Mouse (Mus musculus) MEL (cell line): Measurements from ENCODE around the gene Rplp2. TPM values are rescaled to one million over a fixed set of nuclear protein-coding genes. Genes with fewer than 3 reads are reported as not detected.

Source experiments
- DNase-seq: peaks from one replicate; pipeline ENCODE4 v3.0.0; 2011; ENCODE audit warnings: low read depth, low spot score
- H3K27ac ChIP-seq: 2 replicates; pipeline ENCODE4 v1.5.1; 2012; ENCODE audit warnings: low read depth, mild to moderate bottlenecking, control low read depth, low read length, moderate library complexity; ENCODE audit not compliant: control insufficient read depth
- H3K27me3 ChIP-seq, 2 experiments: fragments of 150-350 bp in 1 of 2; sonication (generic) in 1 of 2; 2 replicates each; pipeline ENCODE4 v1.6.1; 2012; ENCODE audit warnings: low read length in 2 of 2, mild to moderate bottlenecking in 2 of 2, improper control_type of control experiment in 1 of 2, moderate library complexity in 1 of 2; ENCODE audit not compliant: insufficient read depth in 2 of 2, control insufficient read depth in 1 of 2
- H3K36me3 ChIP-seq, 2 experiments: 2 replicates each; pipeline ENCODE4 v1.6.1; 2012 to 2014; ENCODE audit warnings: low read length in 2 of 2, improper control_type of control experiment in 1 of 2, inconsistent platforms in 1 of 2, mild to moderate bottlenecking in 1 of 2; ENCODE audit not compliant: insufficient read depth in 2 of 2, control insufficient read depth in 1 of 2
- H3K4me1 ChIP-seq, 2 experiments: fragments of 150-350 bp in 1 of 2; sonication (generic) in 1 of 2; 2 replicates each; pipeline ENCODE4 v1.6.1; 2012; ENCODE audit warnings: low read length in 2 of 2, improper control_type of control experiment in 1 of 2, mild to moderate bottlenecking in 1 of 2; ENCODE audit not compliant: insufficient read depth in 2 of 2, control insufficient read depth in 1 of 2
- H3K4me3 ChIP-seq, 2 experiments: fragments of 150-350 bp in 1 of 2; sonication (generic) in 1 of 2; 2 replicates each; pipeline ENCODE4 v1.5.1; 2012; ENCODE audit warnings: low read depth in 2 of 2, low read length in 2 of 2, mild to moderate bottlenecking in 2 of 2, moderate library complexity in 2 of 2, control low read depth in 1 of 2, improper control_type of control experiment in 1 of 2; ENCODE audit not compliant: control insufficient read depth in 1 of 2, insufficient read depth in 1 of 2
- H3K79me2 ChIP-seq: 2 replicates; pipeline ENCODE4 v1.6.1; 2012; ENCODE audit warnings: mild to moderate bottlenecking, low read length, moderate library complexity; ENCODE audit not compliant: control insufficient read depth, poor library complexity, insufficient read depth
- H3K9ac ChIP-seq: 2 replicates; pipeline ENCODE4 v1.6.1; 2012; ENCODE audit warnings: low read depth, mild to moderate bottlenecking, control low read depth, low read length, moderate library complexity; ENCODE audit not compliant: control insufficient read depth, poor library complexity, severe bottlenecking
- H3K9me3 ChIP-seq: fragments of 150-350 bp; sonication (generic); replicated peaks from 2 replicates; pipeline ENCODE4 v1.6.1; 2012; ENCODE audit warnings: mild to moderate bottlenecking, low read length, improper control_type of control experiment, moderate library complexity; ENCODE audit not compliant: insufficient read depth
- CHD1 ChIP-seq: IDR thresholded peaks from 2 replicates; pipeline ENCODE4 v1.6.1; 2012; ENCODE audit warnings: low read depth, mild to moderate bottlenecking, inconsistent platforms, low read length, improper control_type of control experiment
- CHD2 ChIP-seq: IDR thresholded peaks from 2 replicates; pipeline ENCODE4 v1.6.1; 2011; ENCODE audit warnings: low read length, improper control_type of control experiment
- CTCF ChIP-seq, 3 experiments: IDR thresholded peaks in 2 of 3; conservative IDR thresholded peaks in 1 of 3; 2 replicates each; pipeline ENCODE4 v1.5.1; 2011 to 2012; ENCODE audit warnings: low read length in 3 of 3, low read depth in 2 of 3, mild to moderate bottlenecking in 2 of 3, improper control_type of control experiment in 1 of 3, inconsistent platforms in 1 of 3, mixed read lengths in 1 of 3, moderate library complexity in 1 of 3; ENCODE audit not compliant: control insufficient read depth in 1 of 3, insufficient read depth in 1 of 3, poor library complexity in 1 of 3, severe bottlenecking in 1 of 3
- E2F4 ChIP-seq: IDR thresholded peaks from 2 replicates; pipeline ENCODE4 v1.6.1; 2011; ENCODE audit warnings: low read depth, low read length, improper control_type of control experiment, borderline replicate concordance
- ELF1 ChIP-seq: IDR thresholded peaks from 2 replicates; pipeline ENCODE4 v1.6.1; 2014; ENCODE audit warnings: low read depth, mild to moderate bottlenecking, inconsistent platforms, low read length, improper control_type of control experiment, moderate library complexity
- EP300 ChIP-seq, 2 experiments: IDR thresholded peaks; 2 replicates each; pipeline ENCODE4 v1.6.1; 2011; ENCODE audit warnings: improper control_type of control experiment in 2 of 2, low read length in 2 of 2, low read depth in 1 of 2, mild to moderate bottlenecking in 1 of 2
- ETS1 ChIP-seq: IDR thresholded peaks from 2 replicates; pipeline ENCODE4 v1.6.1; 2012; ENCODE audit warnings: low read depth, mild to moderate bottlenecking, inconsistent platforms, low read length, improper control_type of control experiment, moderate library complexity
- GABPA ChIP-seq: IDR thresholded peaks from 2 replicates; pipeline ENCODE4 v1.6.1; 2012; ENCODE audit warnings: low read depth, mild to moderate bottlenecking, inconsistent platforms, low read length, improper control_type of control experiment, moderate library complexity
- GATA1 ChIP-seq: IDR thresholded peaks from 2 replicates; pipeline ENCODE4 v1.6.1; 2011; ENCODE audit warnings: low read depth, low read length, improper control_type of control experiment
- JUND ChIP-seq: IDR thresholded peaks from 2 replicates; pipeline ENCODE4 v1.6.1; 2011; ENCODE audit warnings: low read depth, mild to moderate bottlenecking, improper control_type of control experiment, low read length
- KAT2A ChIP-seq: conservative IDR thresholded peaks from 2 replicates; pipeline ENCODE4 v1.6.1; 2012; ENCODE audit warnings: low read depth, low read length, improper control_type of control experiment, inconsistent platforms
- MAX ChIP-seq: IDR thresholded peaks from 2 replicates; pipeline ENCODE4 v1.6.1; 2011; ENCODE audit warnings: low read length, improper control_type of control experiment
- MAZ ChIP-seq: IDR thresholded peaks from 2 replicates; pipeline ENCODE4 v1.6.1; 2012; ENCODE audit warnings: low read depth, mild to moderate bottlenecking, inconsistent platforms, low read length, improper control_type of control experiment
- MEF2A ChIP-seq: IDR thresholded peaks from 2 replicates; pipeline ENCODE4 v1.6.1; 2014; ENCODE audit warnings: low read depth, mild to moderate bottlenecking, inconsistent platforms, low read length, improper control_type of control experiment; ENCODE audit not compliant: poor library complexity, insufficient replicate concordance, severe bottlenecking; ENCODE audit errors: extremely low read depth
- MXI1 ChIP-seq: IDR thresholded peaks from 2 replicates; pipeline ENCODE4 v1.6.1; 2011; ENCODE audit warnings: mild to moderate bottlenecking, low read depth, low read length, improper control_type of control experiment
- MYB ChIP-seq: IDR thresholded peaks from 2 replicates; pipeline ENCODE4 v1.6.1; 2011; ENCODE audit warnings: mild to moderate bottlenecking, low read depth, low read length, improper control_type of control experiment
- MYC ChIP-seq: IDR thresholded peaks from 2 replicates; pipeline ENCODE4 v1.6.1; 2011; ENCODE audit warnings: low read depth, mild to moderate bottlenecking, low read length, improper control_type of control experiment, moderate library complexity
- NELFE ChIP-seq: IDR thresholded peaks from 2 replicates; pipeline ENCODE4 v1.6.1; 2011; ENCODE audit warnings: low read depth, low read length, improper control_type of control experiment
- NRF1 ChIP-seq: IDR thresholded peaks from 2 replicates; pipeline ENCODE4 v1.6.1; 2014; ENCODE audit warnings: low read depth, mild to moderate bottlenecking, inconsistent platforms, low read length, improper control_type of control experiment, moderate library complexity; ENCODE audit not compliant: poor library complexity, insufficient read depth, severe bottlenecking
- POLR2A ChIP-seq, 2 experiments: IDR thresholded peaks; 2 replicates each; pipeline ENCODE4 v1.6.1; 2011 to 2012; ENCODE audit warnings: low read length in 2 of 2, mild to moderate bottlenecking in 2 of 2, control low read depth in 1 of 2, improper control_type of control experiment in 1 of 2, low read depth in 1 of 2, moderate library complexity in 1 of 2; ENCODE audit not compliant: control insufficient read depth in 1 of 2, insufficient read depth in 1 of 2, poor library complexity in 1 of 2
- POLR2AphosphoS2 ChIP-seq: IDR thresholded peaks from 2 replicates; pipeline ENCODE4 v1.6.1; 2011; ENCODE audit warnings: low read length, improper control_type of control experiment
- POLR2AphosphoS5 ChIP-seq: IDR thresholded peaks from 2 replicates; pipeline ENCODE4 v1.6.1; 2012; ENCODE audit warnings: low read depth, borderline replicate concordance, mild to moderate bottlenecking, inconsistent platforms, low read length, moderate library complexity, mixed read lengths
- RAD21 ChIP-seq: IDR thresholded peaks from 2 replicates; pipeline ENCODE4 v1.6.1; 2011; ENCODE audit warnings: mild to moderate bottlenecking, low read depth, low read length, improper control_type of control experiment
- RCOR1 ChIP-seq: IDR thresholded peaks from 2 replicates; pipeline ENCODE4 v1.6.1; 2012; ENCODE audit warnings: low read depth, mild to moderate bottlenecking, inconsistent platforms, low read length, improper control_type of control experiment
- SIN3A ChIP-seq: IDR thresholded peaks from 2 replicates; pipeline ENCODE4 v1.6.1; 2012; ENCODE audit warnings: low read length, improper control_type of control experiment, inconsistent platforms
- SMC3 ChIP-seq: IDR thresholded peaks from 2 replicates; pipeline ENCODE4 v1.6.1; 2011; ENCODE audit warnings: low read depth, low read length, improper control_type of control experiment
- TAL1 ChIP-seq: IDR thresholded peaks from 2 replicates; pipeline ENCODE4 v1.6.1; 2012; ENCODE audit warnings: mild to moderate bottlenecking, inconsistent platforms, low read length, moderate library complexity, mixed read lengths
- TBP ChIP-seq: IDR thresholded peaks from 2 replicates; pipeline ENCODE4 v1.8.0; 2011; ENCODE audit warnings: low read depth, low read length, improper control_type of control experiment
- TCF12 ChIP-seq: IDR thresholded peaks from 2 replicates; pipeline ENCODE4 v1.6.1; 2014; ENCODE audit warnings: low read depth, mild to moderate bottlenecking, inconsistent platforms, low read length, improper control_type of control experiment, moderate library complexity
- UBTF ChIP-seq: IDR thresholded peaks from 2 replicates; pipeline ENCODE4 v1.6.1; 2012; ENCODE audit warnings: low read depth, mild to moderate bottlenecking, inconsistent platforms, low read length, improper control_type of control experiment, moderate library complexity, borderline replicate concordance; ENCODE audit not compliant: insufficient read depth
- USF1 ChIP-seq: IDR thresholded peaks from 2 replicates; pipeline ENCODE4 v1.6.1; 2014; ENCODE audit warnings: low read depth, mild to moderate bottlenecking, inconsistent platforms, low read length, improper control_type of control experiment, moderate library complexity
- USF2 ChIP-seq, 2 experiments: IDR thresholded peaks; 2 replicates each; pipeline ENCODE4 v1.6.1; 2011 to 2012; ENCODE audit warnings: improper control_type of control experiment in 2 of 2, low read length in 2 of 2, borderline replicate concordance in 1 of 2, inconsistent platforms in 1 of 2, low read depth in 1 of 2, mild to moderate bottlenecking in 1 of 2; ENCODE audit not compliant: insufficient read depth in 1 of 2
- ZC3H11A ChIP-seq: IDR thresholded peaks from 2 replicates; pipeline ENCODE4 v1.6.1; 2012; ENCODE audit warnings: low read depth, mild to moderate bottlenecking, inconsistent platforms, low read length, improper control_type of control experiment
- ZKSCAN1 ChIP-seq: IDR thresholded peaks from 2 replicates; pipeline ENCODE4 v1.6.1; 2012; ENCODE audit warnings: low read depth, mild to moderate bottlenecking, inconsistent platforms, low read length, improper control_type of control experiment, moderate library complexity
- ZMIZ1 ChIP-seq: IDR thresholded peaks from 2 replicates; pipeline ENCODE4 v1.6.1; 2012; ENCODE audit warnings: low read depth, mild to moderate bottlenecking, inconsistent platforms, low read length, improper control_type of control experiment, moderate library complexity
- ZNF384 ChIP-seq: IDR thresholded peaks from 2 replicates; pipeline ENCODE4 v1.6.1; 2012; ENCODE audit warnings: low read depth, mild to moderate bottlenecking, inconsistent platforms, low read length, improper control_type of control experiment
- polyA plus RNA-seq, 2 experiments: library from polyadenylated mRNA; stranded (reverse) in 1 of 2; unstranded in 1 of 2; fragments of >175 nt in 1 of 2; fragments of >200 nt in 1 of 2; gene quantifications; 2 replicates each; pipeline versions ENCODE4 v1.2.1 to v1.2.4; 2012; ENCODE audit warnings: low replicate concordance in 2 of 2, low read depth in 1 of 2; ENCODE audit not compliant: insufficient read length in 2 of 2, insufficient read depth in 1 of 2, missing spikeins in 1 of 2
- total RNA-seq: library from RNA; depleted of rRNA; stranded (reverse); fragments of 300-350 nt; gene quantifications from 2 replicates; pipeline ENCODE4 v1.2.3, GENCODE M21; 2012

Gene Rplp2
- total and polyA plus RNA-seq, 3 experiments: 3,503 to 3,690 TPM; not detected in 1

GRCm38 (mm10) chr7:141408833-141409232 is 38.3 kb upstream of the Rplp2 start:
- peak; percentile 66 for DNase-seq
- H3K27ac ChIP-seq: no peak overlapping the region
- H3K79me2 ChIP-seq: peaks cover 3% of the 10 kb centered on the region; the same call in 1 of the 2 replicates
- no peak for TF ChIP-seq MAX
- TF ChIP-seq NELFE: no peak
- TF ChIP-seq EP300 (IDR thresholded peaks at IDR 0.05; ENCODE audit: low read depth in 1 of 2, low read length in 2 of 2): no peak
- TF ChIP-seq RCOR1: no peak
- TF ChIP-seq RAD21: peak; percentile 62
- no peak for TF ChIP-seq ELF1
- TF ChIP-seq POLR2AphosphoS2: no peak
- 0 out of 2 replicates have a peak, but pooled peaks have one; percentile 26 for TF ChIP-seq MAZ
- no peak for TF ChIP-seq JUND
- no peak for TF ChIP-seq ZMIZ1
- no peak for TF ChIP-seq USF2 (IDR thresholded peaks at IDR 0.05; ENCODE audit: borderline replicate concordance in 1 of 2, insufficient read depth in 1 of 2, low read depth in 1 of 2, low read length in 2 of 2)
- TF ChIP-seq SMC3: peak; percentile 77
- TF ChIP-seq TAL1: no peak
- no peak for TF ChIP-seq ZNF384
- no peak for TF ChIP-seq POLR2AphosphoS5
- no peak for TF ChIP-seq TBP
- TF ChIP-seq TCF12: no peak
- 0 out of 2 replicates have a peak, but pooled peaks have one; percentile 20 for TF ChIP-seq MXI1
- no peak for TF ChIP-seq MYC
- peak; percentile 60 to 91 (median 77) for TF ChIP-seq CTCF (IDR thresholded peaks at IDR 0.05 in 2 of 3, conservative IDR thresholded peaks at IDR 0.05 in 1 of 3; ENCODE audit: control insufficient read depth in 1 of 3, insufficient read depth in 1 of 3, low read depth in 2 of 3, low read length in 3 of 3, poor library complexity in 1 of 3, severe bottlenecking in 1 of 3)
- no peak for TF ChIP-seq ETS1
- no peak for TF ChIP-seq MEF2A
- TF ChIP-seq CHD2: no peak
- TF ChIP-seq KAT2A: no peak
- no peak for TF ChIP-seq GATA1
- TF ChIP-seq POLR2A (IDR thresholded peaks at IDR 0.05; ENCODE audit: control insufficient read depth in 1 of 2, insufficient read depth in 1 of 2, low read depth in 1 of 2, low read length in 2 of 2, poor library complexity in 1 of 2): no peak
- TF ChIP-seq ZKSCAN1: no peak
- TF ChIP-seq SIN3A: 0 out of 2 replicates have a peak, but pooled peaks have one; percentile 29
- TF ChIP-seq MYB: no peak
- no peak for TF ChIP-seq NRF1
- no peak for TF ChIP-seq GABPA
- no peak for TF ChIP-seq UBTF
- TF ChIP-seq CHD1: no peak
- peak; percentile 46; the same call in 1 of the 2 replicates for TF ChIP-seq ZC3H11A
- no peak for TF ChIP-seq USF1
- TF ChIP-seq E2F4: no peak
- peaks cover 2 to 6% of the 10 kb centered on the region in 2 experiments for H3K4me1 ChIP-seq
- peaks cover 0 to 2% of the 10 kb centered on the region in 2 experiments; a peak in 2 of 4 replicates for H3K36me3 ChIP-seq
- H3K9me3 ChIP-seq: no peaks in the 10 kb centered on the region
- no peak overlapping the region for H3K9ac ChIP-seq
- H3K27me3 ChIP-seq: no peaks in the 10 kb centered on the region
- H3K4me3 ChIP-seq: no peak overlapping the region
